Mouse (Mus musculus) layer of hippocampus, adult 11-12 months (tissue): ENCODE measurements around the gene Gm20388.

ENCODE experiments used
- DNase-seq: peaks from one replicate; pipeline ENCODE4 v3.0.0; 2022; ENCODE audit warnings: low spot score

Gene Gm20388

GRCm38 (mm10) chr8:120126357-120127161 lies 215.9 kb downstream of the Gm20388 start:
- no peak for DNase-seq

DNA sequence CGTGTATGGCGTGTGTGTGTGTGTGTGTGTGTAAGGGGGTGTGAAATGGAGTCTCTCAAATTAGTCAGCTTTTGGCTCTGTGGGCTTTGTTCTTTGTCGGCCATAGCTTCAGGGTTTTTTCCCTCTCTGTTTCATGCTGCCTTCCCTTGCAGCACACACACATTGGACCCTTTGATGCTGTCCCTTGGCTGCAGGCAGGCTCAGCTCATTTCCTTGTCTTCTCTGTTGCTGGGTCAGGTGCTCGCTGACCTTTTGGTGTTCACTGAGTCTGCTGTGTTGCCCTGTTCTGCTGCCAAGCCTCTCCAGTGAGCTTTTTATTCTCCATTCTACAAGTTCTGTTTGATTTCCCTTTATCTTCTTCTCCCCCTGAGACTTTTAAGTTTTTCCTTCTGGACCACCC lies 218.9 kb downstream of the Gm20388 start:
- no peak for DNase-seq

- no peak for DNase-seq
Observed at GRCm38 (mm10) chr8:120131158-120131557, 220.5 kb downstream of the Gm20388 start.

DNA sequence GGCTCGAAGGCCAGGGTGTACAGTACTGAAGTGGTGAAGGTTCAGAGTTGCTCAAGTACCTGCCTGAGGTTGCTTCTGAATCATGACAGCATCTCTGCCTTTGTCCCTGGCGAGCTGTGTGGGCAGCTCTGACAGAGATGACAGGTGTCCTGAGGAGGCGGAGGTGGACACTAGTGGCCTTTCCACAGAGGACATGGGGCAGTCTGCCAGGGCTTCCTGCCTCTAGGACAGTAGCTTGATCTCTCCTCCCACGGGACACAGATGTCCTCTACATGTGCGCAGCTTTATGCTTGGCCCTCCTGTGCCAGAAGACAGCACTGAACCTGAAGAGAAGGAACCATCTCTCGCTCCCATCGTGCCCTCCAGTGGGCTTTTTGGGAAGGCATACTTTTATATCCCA lies 222.5 kb downstream of the Gm20388 start:
- DNase-seq = no peak

GRCm38 (mm10) chr8:120135687-120136086 lies 225.0 kb downstream of the Gm20388 start:
- DNase-seq = no peak

DNA sequence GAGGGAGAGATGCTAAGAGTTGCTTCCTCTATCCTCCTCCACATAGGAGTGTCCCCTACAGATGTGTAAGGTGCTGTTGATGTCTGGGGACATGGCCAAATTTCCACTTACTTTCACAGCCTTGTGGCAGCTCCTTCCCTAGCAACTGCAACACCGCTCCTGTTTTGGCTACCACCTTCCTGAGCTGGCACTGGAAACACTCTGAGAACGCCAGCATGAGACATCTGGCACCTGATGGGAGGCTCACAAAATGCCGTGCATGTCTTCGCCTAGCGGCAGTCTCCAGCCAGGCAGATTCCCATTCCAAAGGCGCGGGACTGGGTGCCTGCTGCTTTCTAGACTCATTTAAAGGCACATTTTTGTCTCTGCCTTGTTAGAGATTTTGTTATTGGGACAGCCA lies 226.0 kb downstream of the Gm20388 start:
- peak; percentile 69 for DNase-seq

DNA sequence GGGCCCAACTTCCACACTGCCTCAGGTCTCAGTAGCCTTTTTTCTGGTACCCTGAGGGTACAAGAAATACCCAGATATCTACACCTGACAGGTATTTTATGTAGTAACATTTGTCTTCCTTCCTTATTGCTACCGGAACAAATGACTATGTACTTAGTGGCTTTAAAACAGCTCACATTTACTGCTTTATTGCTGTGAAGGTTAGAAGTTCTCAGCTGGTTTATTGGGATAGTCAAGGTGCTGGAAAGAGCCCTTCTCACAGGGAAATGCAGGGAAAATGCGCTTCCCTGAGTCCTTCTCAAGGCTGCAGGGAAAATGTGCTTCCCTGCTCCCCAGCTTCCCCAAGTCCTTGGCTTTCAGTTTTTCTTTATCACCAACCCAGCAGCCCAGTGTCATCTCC lies 228.3 kb downstream of the Gm20388 start:
- no peak for DNase-seq

- DNase-seq = no peak
Observed at GRCm38 (mm10) chr8:120140769-120141168, 230.1 kb downstream of the Gm20388 start.

DNA sequence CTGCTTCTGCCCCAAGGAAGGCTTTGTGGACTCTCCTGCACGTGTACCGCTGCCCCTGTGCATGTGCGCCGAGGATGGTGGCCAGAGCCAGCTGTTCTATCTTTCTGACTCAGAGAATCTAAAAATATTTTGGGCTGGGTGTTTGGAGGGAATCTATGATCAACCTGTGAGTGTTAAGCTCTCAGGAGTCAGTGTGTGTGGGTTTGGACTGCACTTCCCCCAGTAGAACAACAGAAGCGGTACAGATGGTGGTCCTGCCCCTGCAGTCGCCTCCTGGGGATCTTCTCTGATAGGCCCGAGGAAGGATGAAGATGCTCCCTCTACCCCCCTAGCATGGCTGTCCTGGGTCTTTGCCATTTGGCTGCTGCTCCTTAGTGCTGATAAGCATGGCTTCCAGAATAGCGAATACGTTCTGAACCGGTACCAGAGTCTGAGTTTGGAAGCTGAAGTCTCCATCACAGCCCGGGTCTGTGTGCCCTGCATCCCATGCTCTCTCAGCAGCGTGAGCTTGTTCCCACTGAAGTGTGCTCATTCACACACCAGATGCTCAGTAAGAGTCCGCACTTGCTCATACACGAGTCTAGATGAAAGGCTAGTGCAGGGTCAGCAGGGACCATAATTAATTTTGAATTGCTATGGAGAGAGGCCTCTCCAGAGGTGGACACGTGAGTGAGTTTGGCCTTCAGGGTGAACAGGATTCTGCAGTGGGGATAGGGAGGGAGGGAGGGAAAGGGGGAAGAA lies 233.4 kb downstream of the Gm20388 start:
- peak; percentile 49 for DNase-seq

DNA sequence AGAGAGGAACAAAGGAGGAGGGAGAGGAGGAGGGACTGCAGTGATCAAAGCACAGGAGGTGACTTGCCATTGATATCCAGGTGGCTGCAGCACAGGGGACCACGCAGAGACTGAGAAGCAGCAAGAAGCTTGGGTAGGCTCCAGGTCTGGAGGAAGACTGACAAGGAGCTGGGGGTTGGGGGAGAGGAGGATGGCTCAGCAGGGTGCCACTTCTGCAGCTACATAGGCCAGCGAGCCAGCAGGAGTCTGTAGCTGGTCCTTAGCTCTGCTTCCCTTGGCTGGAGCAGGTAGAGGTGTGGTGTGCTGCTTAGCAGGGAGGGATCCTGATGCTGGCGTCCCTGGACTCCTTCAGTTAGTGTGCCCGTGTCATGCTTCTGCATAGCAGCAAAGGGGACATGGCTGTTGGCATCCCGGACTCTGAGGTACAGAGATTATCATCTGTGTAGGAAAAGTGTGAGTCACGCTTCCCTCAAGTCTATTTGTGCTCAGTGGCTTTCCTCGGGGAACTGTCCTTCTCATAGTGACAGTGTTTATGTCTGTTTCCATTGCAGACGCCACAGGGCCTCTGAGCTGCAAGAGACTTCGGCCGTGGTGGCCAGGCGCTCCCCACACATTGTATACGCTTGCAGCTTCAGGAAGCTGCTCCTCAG lies 234.1 kb downstream of the Gm20388 start:
- no peak for DNase-seq

GRCm38 (mm10) chr8:120146051-120146450 lies 235.4 kb downstream of the Gm20388 start:
- DNase-seq = no peak

DNA sequence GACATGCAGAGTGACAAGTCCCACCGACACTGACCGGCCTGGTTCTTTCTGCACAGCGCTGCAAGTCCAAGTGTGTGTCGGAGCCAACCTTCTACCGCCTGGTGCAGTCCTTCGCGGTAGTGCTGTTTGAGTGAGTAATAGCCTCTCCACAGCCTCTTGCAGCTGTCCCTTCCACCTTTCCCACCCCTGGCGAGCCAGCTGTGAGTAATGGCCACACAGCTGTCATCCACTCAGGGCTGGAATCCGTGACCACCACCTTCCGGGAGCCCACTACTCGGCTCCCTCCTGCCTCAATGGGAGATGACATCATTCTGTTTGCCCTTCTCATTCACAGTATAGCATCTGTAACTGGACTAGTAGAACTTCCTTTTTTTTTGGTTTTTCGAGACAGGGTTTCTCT lies 239.4 kb downstream of the Gm20388 start:
- no peak for DNase-seq

DNA sequence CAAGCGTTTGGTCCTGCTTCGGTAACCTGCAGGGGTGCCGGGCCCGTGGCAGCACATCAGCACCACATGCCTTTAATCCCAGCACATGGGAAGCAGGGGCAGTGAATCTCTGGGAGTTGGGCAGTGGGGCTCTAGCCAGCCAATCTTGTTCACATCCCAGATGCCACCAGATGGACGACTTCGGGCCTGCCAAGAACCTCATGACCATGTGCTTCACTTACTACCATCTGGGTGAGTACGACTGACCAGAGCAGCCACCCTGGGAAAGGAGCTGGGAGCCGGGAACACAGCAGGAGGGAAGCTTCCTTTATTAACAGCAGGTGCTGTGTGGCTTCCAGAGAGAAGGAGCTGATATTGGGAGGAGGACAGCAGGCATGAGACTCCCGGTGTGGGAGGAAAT lies 240.5 kb downstream of the Gm20388 start:
- no peak for DNase-seq

- DNase-seq = no peak
Observed at GRCm38 (mm10) chr8:120152636-120153035, 242.0 kb downstream of the Gm20388 start.

- no peak for DNase-seq
Observed at GRCm38 (mm10) chr8:120160366-120160765, 249.7 kb downstream of the Gm20388 start.

- no peak for DNase-seq
Observed at GRCm38 (mm10) chr8:120161658-120162403, 251.2 kb downstream of the Gm20388 start.

DNA sequence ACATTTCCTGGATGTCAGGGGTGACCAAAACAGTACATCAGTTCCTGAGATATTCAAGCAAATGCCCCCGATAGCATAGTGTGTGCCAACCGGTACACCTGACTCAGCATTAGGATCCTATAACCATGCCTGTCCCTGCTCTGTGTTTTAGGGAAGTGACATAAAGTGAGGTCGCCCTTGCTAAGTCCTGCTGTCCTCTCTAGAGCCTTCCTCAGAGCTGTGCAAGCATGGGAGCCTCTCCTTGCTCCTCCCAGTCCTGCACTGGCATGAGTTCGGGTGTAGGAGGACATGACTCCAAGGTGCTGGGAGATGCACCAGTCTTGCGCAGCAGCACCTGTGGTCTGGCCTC lies 251.7 kb downstream of the Gm20388 start:
- no peak for DNase-seq

DNA sequence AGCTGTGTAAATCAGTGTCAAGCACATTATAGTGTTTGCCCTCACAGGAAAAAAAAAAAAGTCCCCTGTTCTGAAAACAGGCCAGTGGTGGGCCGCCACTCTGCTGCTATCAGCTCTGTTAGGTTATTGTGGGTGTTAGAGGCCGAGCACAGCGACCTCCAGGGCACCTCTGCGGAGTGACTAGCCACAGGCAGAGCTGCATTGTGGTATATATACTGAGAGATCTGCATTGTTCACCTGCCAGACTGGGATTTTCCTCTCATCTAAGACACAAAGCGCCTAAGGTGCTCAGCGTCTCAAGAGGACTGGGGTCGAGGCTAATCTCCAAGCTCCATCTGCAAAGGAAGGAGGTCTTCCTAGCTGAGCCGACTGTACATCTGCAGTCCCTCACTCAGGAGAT lies 252.7 kb downstream of the Gm20388 start:
- DNase-seq = no peak

GRCm38 (mm10) chr8:120164026-120164425 lies 253.4 kb downstream of the Gm20388 start:
- DNase-seq = no peak

- no peak for DNase-seq
Observed at GRCm38 (mm10) chr8:120167136-120167535, 256.5 kb downstream of the Gm20388 start.

GRCm38 (mm10) chr8:120167821-120168220 lies 257.2 kb downstream of the Gm20388 start:
- peak; percentile 75 for DNase-seq

- DNase-seq = no peak
Observed at GRCm38 (mm10) chr8:120169119-120169518, 258.5 kb downstream of the Gm20388 start.
